Mouse (Mus musculus): ENCODE data around the gene Frat2.

Frat2 gene

GRCm38 (mm10) chr19:41816915-41817314 lies 31.0 kb downstream of the Frat2 start:
- DNase-seq: no peak

GRCm38 (mm10) chr19:41816410-41816809 lies 31.5 kb downstream of the Frat2 start:
- no peak for DNase-seq

- DNase-seq: no peak
Measured at GRCm38 (mm10) chr19:41813374-41813773, 34.6 kb downstream of the Frat2 start.

GRCm38 (mm10) chr19:41812525-41812924 lies 35.4 kb downstream of the Frat2 start:
- DNase-seq: no peak

- no peak for DNase-seq
Measured at GRCm38 (mm10) chr19:41810074-41810473, 37.9 kb downstream of the Frat2 start.

- DNase-seq: no peak
Measured at GRCm38 (mm10) chr19:41808104-41808634, 39.8 kb downstream of the Frat2 start.

GRCm38 (mm10) chr19:41807497-41807896 lies 40.4 kb downstream of the Frat2 start:
- no peak for DNase-seq

- no peak for DNase-seq
Measured at GRCm38 (mm10) chr19:41805831-41806230, 42.1 kb downstream of the Frat2 start.

- DNase-seq: no peak
Measured at GRCm38 (mm10) chr19:41803322-41803721, 44.6 kb downstream of the Frat2 start.

- DNase-seq: peak; percentile 87
Measured at GRCm38 (mm10) chr19:41801742-41802369, 46.1 kb downstream of the Frat2 start, which contains the start of gene Arhgap19. Gene Arhgap19, minus strand, starts transcription at chr19:41802047.

GRCm38 (mm10) chr19:41800986-41801741 lies 46.8 kb downstream of the Frat2 start:
- peak in 1 of 2 experiments; percentile 25 for DNase-seq

- no peak for DNase-seq
Measured at GRCm38 (mm10) chr19:41800451-41800850, 47.5 kb downstream of the Frat2 start.

- no peak for DNase-seq
Measured at GRCm38 (mm10) chr19:41797536-41797935, 50.4 kb downstream of the Frat2 start.

- no peak for DNase-seq
Measured at GRCm38 (mm10) chr19:41796789-41797327, 51.1 kb downstream of the Frat2 start.

- no peak for DNase-seq
Measured at GRCm38 (mm10) chr19:41796148-41796760, 51.7 kb downstream of the Frat2 start.
